ENCODE assay signal across 9 mouse cellular contexts in the genomic region with DNA sequence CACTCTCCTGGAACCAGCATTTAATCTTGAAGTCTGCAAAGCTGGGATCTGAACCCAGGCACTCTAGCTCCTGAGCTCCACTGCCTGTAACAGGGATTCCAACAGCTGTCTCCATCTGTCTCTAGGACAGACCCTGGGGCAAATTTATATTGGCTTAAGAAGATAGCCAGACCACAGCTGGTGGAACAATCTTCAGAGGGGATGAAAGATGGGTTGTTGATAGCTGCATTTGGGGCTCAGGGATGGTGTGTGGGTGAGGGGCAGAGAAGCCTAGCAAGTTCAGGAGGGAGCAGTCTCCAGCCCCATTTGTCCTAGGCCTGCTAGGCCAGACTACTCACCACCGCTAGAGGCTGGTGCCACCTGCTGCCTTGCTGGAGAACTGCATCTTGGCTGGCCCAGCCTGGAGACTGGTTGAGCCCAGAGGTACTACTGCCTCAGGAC.
DNase-seq lines count a peak whose midpoint lies in the region; ATAC-seq lines count a peak whose summit lies in the region.
"Had no signal": no experiment of that assay in that cellular context is flagged by ENCODE, and none has a peak within 500 bp of the region (broad histone marks: within the 10 kb centered on the region; RNA-seq: fewer than 3 reads in every experiment).

No protein-coding gene starts in this region.

- 0% methylated on average over 1 of the region's 1 CpGs for WGBS in intestine, embryonic 15.5 days

- DNase-seq in embryo, embryonic 10 days (ENCODE audit: low spot score): peak; percentile 89
- DNase-seq in gastrocnemius, postnatal 4 days (ENCODE audit: low spot score in 2 of 2): peak; percentile 78 to 84
- peak; percentile 69 to 86 for DNase-seq in left cerebral cortex, postnatal 10 days (ENCODE audit: extremely low spot score in 1 of 2, low spot score in 2 of 2)
- DNase-seq in right cerebral cortex, adult 2 months (ENCODE audit: low spot score in 2 of 2): peak; percentile 86 to 87
- peak; percentile 82 for DNase-seq in urinary bladder, adult 2 months (ENCODE audit: low spot score)

- H3K27ac ChIP-seq in intestine, embryonic 15.5 days: no peak overlapping the region
- H3K27ac ChIP-seq: macrophage had no signal

- H3K27me3 ChIP-seq in intestine, embryonic 15.5 days (replicated peaks): no peaks in the 10 kb centered on the region

- no peaks in the 10 kb centered on the region for H3K9me3 ChIP-seq in intestine, embryonic 15.5 days

- H3K36me3 ChIP-seq in intestine, embryonic 15.5 days: no peaks in the 10 kb centered on the region

- ATAC-seq in activated CD4-positive, CD25-positive, alpha-beta regulatory T cell, adult 4 months: peak; percentile 94
- ATAC-seq in intestine, embryonic 15.5 days: peak; percentile 69
- ATAC-seq in megakaryocyte progenitor cell, adult 5-6 weeks (replicated peaks; ENCODE audit: poor library complexity): peak; percentile 99

- no peak overlapping the region for H3K4me2 ChIP-seq in intestine, embryonic 15.5 days (replicated peaks)

- intact Hi-C loops in left cerebral cortex, postnatal 10 days (cut with DNase I): loop anchor here (5.0 kb wide), 1 partner anchor 76 kb away; no protein-coding TSS in a partner anchor

- H3K4me3 ChIP-seq in intestine, embryonic 15.5 days (replicated peaks): no peak overlapping the region

- H3K9ac ChIP-seq in intestine, embryonic 15.5 days: no peak overlapping the region

- H3K4me1 ChIP-seq in intestine, embryonic 15.5 days (replicated peaks): peaks cover 33% of the 10 kb centered on the region
